Mouse (Mus musculus) ES-Bruce4 (cell line): Measurements from ENCODE around the gene C77080.

Source experiments
- EP300 ChIP-seq: IDR thresholded peaks from 2 replicates; pipeline ENCODE4 v1.6.1; 2011; ENCODE audit warnings: low read depth, low read length; ENCODE audit not compliant: insufficient read depth
- POLR2A ChIP-seq: IDR thresholded peaks from one replicate; pipeline ENCODE4 v1.8.1; 2011; ENCODE audit warnings: low read length; ENCODE audit not compliant: insufficient read depth

- TF ChIP-seq POLR2A (no peak), EP300 (no peak)
Observed at GRCm38 (mm10) chr4:129247381-129248242, 13.6 kb downstream of the C77080 start.
